Mouse (Mus musculus) lung, adult 2 months (tissue): ENCODE measurements around the gene Gm13212. TPM values are rescaled to one million over a fixed set of nuclear protein-coding genes. Genes with fewer than 3 reads are reported as not detected.
"Not testable (repeated sequence)": the region's sequence is repeated elsewhere in the genome, so short reads cannot be mapped to it uniquely, and the experiment has no call there.

ENCODE experiments used
- DNase-seq: peaks from one replicate; pipeline ENCODE4 v3.0.0; 2022
- H3K4me1 ChIP-seq: fragments of 200-500 bp; 2 replicates; pipeline ENCODE4 v1.6.1; 2011; ENCODE audit warnings: low read length; ENCODE audit not compliant: control insufficient read depth, insufficient read depth
- H3K4me3 ChIP-seq: fragments of 200-500 bp; replicated peaks from 2 replicates; pipeline ENCODE3; 2011; ENCODE audit warnings: low read depth, mild to moderate bottlenecking, control low read depth, low read length; ENCODE audit errors: extremely low read depth
- CTCF ChIP-seq: fragments of 200-500 bp; IDR thresholded peaks from 2 replicates; pipeline ENCODE4 v1.5.1; 2011; ENCODE audit warnings: mild to moderate bottlenecking, low read length, control low read depth; ENCODE audit not compliant: insufficient read depth
- POLR2A ChIP-seq: fragments of 200-500 bp; IDR thresholded peaks from 2 replicates; pipeline ENCODE4 v1.6.1; 2011; ENCODE audit warnings: low read depth, mild to moderate bottlenecking, control low read depth, low read length, borderline replicate concordance; ENCODE audit errors: extremely low read depth
- WGBS: fragments of 180-500 bp; shearing (Covaris S2); methylation state at CpG from one replicate; pipeline ENCODE4 v1.1.7; 2018; 5-methylcytosine and 5-hydroxymethylcytosine counted together
- polyA plus RNA-seq: library from polyadenylated mRNA; depleted of rRNA; stranded (reverse); fragments of >200 nt; gene quantifications from 2 replicates; pipeline ENCODE4 v1.2.3, GENCODE M21; 2012; rRNA removed

The Gm13212 gene
- polyA plus RNA-seq = 0.08 and 0.13 TPM in 2 replicates

- not testable (repeated sequence) for H3K4me3 ChIP-seq, DNase-seq, H3K4me1 ChIP-seq
- WGBS = 18% methylated on average over 11 of the region's 11 CpGs
Measured at GRCm38 (mm10) chr4:145585078-145585477, at the start of gene Gm13212. Gene Gm13212 (plus strand): TSS chr4:145585166.

GRCm38 (mm10) chr4:145543861-145544260 lies 41.1 kb upstream of the Gm13212 start:
- 71% methylated on average over 5 of the region's 5 CpGs for WGBS
- not testable (repeated sequence) for H3K4me3 ChIP-seq, DNase-seq, H3K4me1 ChIP-seq

- DNase-seq, H3K4me3 ChIP-seq, H3K4me1 ChIP-seq: not testable (repeated sequence)
- WGBS = 17% methylated on average over 2 of the region's 2 CpGs
Measured at GRCm38 (mm10) chr4:145545106-145545505, 39.9 kb upstream of the Gm13212 start.

- not testable (repeated sequence) for DNase-seq, H3K4me1 ChIP-seq, H3K4me3 ChIP-seq
- WGBS = 69% methylated on average over 6 of the region's 6 CpGs
Measured at GRCm38 (mm10) chr4:145545734-145546349, 39.1 kb upstream of the Gm13212 start.

- H3K4me3 ChIP-seq, H3K4me1 ChIP-seq, DNase-seq: not testable (repeated sequence)
- WGBS = 88% methylated on average over 3 of the region's 3 CpGs
Measured at GRCm38 (mm10) chr4:145546477-145546876, 38.5 kb upstream of the Gm13212 start.

- no peak for TF ChIP-seq POLR2A
- no peak for TF ChIP-seq CTCF
- H3K4me1 ChIP-seq = no peaks in the 10 kb centered on the region
- DNase-seq = no peak
- 58% methylated on average over 1 of the region's 1 CpGs for WGBS
- H3K4me3 ChIP-seq = no peak overlapping the region
Measured at GRCm38 (mm10) chr4:145556680-145557079, 28.3 kb upstream of the Gm13212 start.

GRCm38 (mm10) chr4:145559505-145560099 lies 25.4 kb upstream of the Gm13212 start:
- 35% methylated on average over 3 of the region's 3 CpGs for WGBS
- DNase-seq = no peak
- Histone ChIP-seq H3K4me1 (no peaks in the 10 kb centered on the region), H3K4me3 (no peak overlapping the region)
- no peak for TF ChIP-seq CTCF

- no peak for DNase-seq
- TF ChIP-seq CTCF (no peak), POLR2A (no peak)
- WGBS = 73% methylated on average over 3 of the region's 3 CpGs
- Histone ChIP-seq H3K4me3 (no peak overlapping the region), H3K4me1 (no peaks in the 10 kb centered on the region)
Measured at GRCm38 (mm10) chr4:145564111-145564821, 20.7 kb upstream of the Gm13212 start.

- WGBS = 70% methylated on average over 9 of the region's 10 CpGs
- not testable (repeated sequence) for DNase-seq, H3K4me1 ChIP-seq, H3K4me3 ChIP-seq
Measured at GRCm38 (mm10) chr4:145570461-145570860, 14.5 kb upstream of the Gm13212 start.

GRCm38 (mm10) chr4:145576623-145577022 lies 8.3 kb upstream of the Gm13212 start:
- WGBS = 86% methylated on average over 8 of the region's 8 CpGs
- H3K4me3 ChIP-seq, H3K4me1 ChIP-seq, DNase-seq: not testable (repeated sequence)

- H3K4me1 ChIP-seq, DNase-seq, H3K4me3 ChIP-seq: not testable (repeated sequence)
- WGBS = 86% methylated on average over 1 of the region's 1 CpGs
Measured at GRCm38 (mm10) chr4:145580333-145580732, 4.6 kb upstream of the Gm13212 start.

GRCm38 (mm10) chr4:145586046-145586445 lies 1.1 kb downstream of the Gm13212 start:
- WGBS = 71% methylated on average over 2 of the region's 2 CpGs

GRCm38 (mm10) chr4:145594183-145594582 lies 9.2 kb downstream of the Gm13212 start:
- WGBS = 67% methylated on average over 1 of the region's 1 CpGs
- not testable (repeated sequence) for DNase-seq, H3K4me3 ChIP-seq, H3K4me1 ChIP-seq

More at GRCm38 (mm10) chr4:145586046-145586445, 1.1 kb downstream of the Gm13212 start:
- not testable (repeated sequence) for H3K4me3 ChIP-seq, H3K4me1 ChIP-seq, DNase-seq

GRCm38 (mm10) chr4:145594798-145595197 lies 9.8 kb downstream of the Gm13212 start:
- not testable (repeated sequence) for DNase-seq, H3K4me1 ChIP-seq, H3K4me3 ChIP-seq
- WGBS = 78% methylated on average over 4 of the region's 4 CpGs
